Mouse (Mus musculus) gastrocnemius, postnatal 36 days (tissue): ENCODE measurements at regions not wholly inside any gene's neighbourhood (a gene's known extent, or its start where the extent isn't known, plus 50 kb on each side); places are given as distances from the start of the nearest gene placed in this dataset.

Experiments used
- DNase-seq, 2 experiments: peaks; one replicate each; pipeline ENCODE4 v3.0.0; 2022
- intact Hi-C: fragments of 180-260 bp; cut with DNase I; formaldehyde crosslinking; loops from one replicate; pipeline ENCODE4 v1.15.1; 2025

DNA sequence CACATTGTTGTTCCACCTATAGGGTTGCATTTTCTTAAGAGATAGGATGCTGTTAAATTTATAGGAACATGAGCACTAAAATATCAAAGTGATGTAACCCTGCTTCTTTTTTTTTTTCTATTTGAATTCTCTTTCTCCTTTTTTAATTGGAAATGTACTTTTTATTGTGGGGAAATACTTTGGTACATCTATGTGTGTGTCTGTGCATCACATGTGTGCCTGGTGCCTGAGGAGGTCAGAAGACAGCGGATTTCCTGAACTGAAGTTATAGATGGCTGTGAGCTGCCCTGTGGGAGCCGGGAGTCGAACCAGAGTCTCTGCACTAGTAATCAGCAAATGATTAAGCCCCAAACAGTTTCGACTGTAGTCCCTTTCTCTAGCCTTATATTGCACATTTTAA lies 180.7 kb downstream of the Ifng start:
- intact Hi-C loops, result no loop called here
- no peak for DNase-seq

DNA sequence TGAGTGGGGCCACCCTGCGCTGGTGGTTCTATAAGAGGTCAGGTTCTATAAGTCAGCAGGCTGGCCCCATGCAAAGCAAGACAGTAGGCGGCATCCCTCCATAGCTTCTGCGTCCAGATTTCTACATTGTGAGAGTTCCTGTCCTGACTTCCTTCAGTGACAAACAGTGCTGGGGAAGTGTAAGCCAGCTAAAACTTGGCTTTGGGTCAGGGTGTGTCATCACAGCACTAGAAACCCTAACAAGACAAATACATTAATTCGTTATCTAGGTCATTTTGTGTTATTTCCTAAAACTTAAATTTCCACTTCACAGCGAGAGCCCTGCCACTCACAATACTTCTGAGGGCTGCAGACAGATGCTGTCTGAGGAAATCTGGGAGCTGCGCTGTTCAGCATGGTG lies 181.3 kb downstream of the Ifng start:
- intact Hi-C loops, result no loop called here
- DNase-seq, result no peak

DNA sequence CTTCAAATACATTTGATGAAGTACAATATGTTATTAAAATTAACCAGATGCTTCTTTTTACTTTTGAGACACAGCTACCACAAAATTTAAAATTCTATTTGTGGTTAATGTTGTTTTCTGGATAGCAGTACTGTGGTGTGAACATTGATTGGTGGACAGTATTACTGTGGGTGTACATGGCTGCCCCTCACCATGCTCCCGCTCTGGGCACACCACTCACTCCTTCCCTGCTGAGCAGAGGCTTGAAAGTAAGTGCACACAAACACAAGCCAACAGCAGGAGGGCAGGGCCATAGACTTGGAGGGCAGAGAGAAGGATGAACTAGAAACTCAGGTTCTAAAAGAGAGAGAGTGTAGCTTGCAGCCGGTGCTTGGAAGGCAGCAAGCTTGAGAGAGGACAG lies 182.1 kb downstream of the Ifng start:
- intact Hi-C loops, result no loop called here

DNA sequence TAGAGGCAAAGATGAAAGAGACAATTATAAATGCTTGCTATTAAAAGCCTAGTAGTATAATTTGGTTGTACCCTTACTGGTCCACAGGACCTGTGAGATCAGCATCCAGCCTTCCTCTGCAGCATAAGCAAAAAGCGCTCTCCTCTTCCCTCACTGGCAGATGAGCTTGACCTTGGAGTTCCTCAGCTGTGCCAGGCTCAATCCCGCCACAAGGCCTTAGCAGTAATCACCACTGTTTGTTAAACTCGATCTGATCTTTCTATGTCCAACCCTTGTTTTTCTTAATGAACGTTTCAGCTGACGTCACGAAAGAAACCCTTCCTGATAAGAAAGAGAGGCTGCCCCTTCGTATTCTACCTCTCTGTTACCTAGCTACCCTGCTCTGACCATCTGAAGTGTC lies 183.5 kb downstream of the Ifng start:
- intact Hi-C loops, result no loop called here
- no peak for DNase-seq

More for the DNA sequence above, 182.1 kb downstream of the Ifng start:
- DNase-seq, result no peak

DNA sequence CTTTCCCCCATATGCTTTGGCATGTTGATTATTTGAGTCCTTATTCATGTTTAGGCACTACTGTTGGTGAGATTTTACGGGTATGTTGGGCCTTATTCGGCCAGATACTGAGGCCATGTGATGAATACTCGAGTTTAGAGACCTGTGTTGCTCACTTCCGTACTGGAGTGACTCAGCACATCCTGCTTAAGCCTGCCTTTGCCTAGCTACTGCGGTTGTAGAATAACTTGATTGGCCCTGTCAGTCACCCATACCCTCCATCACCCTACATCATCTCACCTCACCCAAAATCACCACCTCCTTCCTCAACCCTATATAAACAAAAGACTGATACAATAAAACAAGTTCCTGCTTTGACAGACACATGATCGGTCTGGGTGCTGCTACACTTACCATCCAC lies 187.2 kb downstream of the Ifng start:
- intact Hi-C loops, result no loop called here
- no peak for DNase-seq

DNA sequence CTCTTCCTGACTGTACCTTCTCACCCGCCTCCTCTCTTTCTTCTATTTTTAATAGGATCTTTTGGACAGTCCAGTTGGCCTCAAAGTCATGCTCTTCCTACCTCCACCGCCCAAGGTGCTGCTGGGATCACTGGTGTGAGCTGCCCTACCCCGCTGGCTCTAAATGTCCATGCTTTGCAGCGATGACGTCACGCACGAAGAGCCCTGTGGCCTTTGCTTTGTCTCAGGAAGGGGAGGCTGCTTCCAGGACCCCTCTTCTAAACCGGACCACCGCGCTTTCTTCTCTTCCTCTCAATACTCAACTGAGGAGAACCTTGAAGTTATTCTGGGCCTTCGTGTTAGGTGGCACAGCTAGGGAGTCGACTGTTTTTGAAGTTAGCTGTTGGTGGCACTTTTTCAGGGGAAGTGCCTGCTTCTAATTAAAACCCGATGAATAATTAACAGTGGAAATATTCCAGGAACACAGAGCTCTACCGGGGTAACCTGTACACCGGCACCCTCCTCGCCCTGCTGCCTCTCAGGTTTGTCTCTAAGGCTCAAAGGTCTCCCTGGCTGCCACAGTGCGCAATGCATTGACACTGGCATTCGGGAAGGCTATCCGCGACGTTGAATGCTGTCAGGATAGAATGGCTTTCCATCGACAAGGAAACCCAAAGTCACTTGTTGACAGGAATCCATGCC lies 188.7 kb downstream of the Ifng start:
- no peak for DNase-seq
- intact Hi-C loops, result no loop called here

DNA sequence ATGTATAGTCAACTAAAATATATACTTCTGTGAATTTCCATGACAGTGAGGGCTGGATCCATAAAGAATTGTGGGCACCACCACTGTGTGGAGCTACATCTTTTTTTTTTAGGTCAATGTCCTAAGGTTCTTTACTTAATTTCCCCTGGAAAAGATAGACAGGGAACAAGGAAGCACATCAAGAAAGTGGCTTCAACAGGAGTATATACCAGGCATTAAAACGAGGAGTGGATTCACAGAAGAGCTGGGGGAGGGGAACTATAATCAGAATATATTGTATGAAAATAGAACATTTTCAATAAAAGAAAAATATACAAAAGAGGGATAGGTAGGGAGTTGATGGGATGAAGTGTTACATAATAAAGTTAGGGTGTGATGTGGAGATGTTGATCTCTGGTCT lies 190.9 kb downstream of the Ifng start:
- intact Hi-C loops, result no loop called here
- DNase-seq, result no peak

DNA sequence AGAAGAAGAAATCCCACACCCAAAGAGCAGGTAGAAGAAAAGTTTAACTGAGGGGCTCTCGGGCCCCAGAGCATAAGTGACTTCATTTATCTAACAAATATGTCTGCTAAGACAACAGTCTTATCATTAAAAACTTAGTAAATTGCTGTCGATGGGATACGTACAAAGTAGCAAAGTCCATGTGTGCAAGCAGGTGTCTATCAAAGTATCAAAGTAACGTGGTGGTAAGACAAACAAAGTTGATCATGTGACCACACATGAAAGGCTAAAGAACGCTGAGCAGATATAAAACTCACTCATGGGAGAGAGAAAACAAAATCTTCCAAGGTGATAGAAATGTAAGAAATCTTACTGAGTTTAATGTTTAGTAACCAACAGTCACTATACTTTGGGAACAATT lies 191.3 kb downstream of the Ifng start:
- intact Hi-C loops, result no loop called here
- DNase-seq, result no peak

DNA sequence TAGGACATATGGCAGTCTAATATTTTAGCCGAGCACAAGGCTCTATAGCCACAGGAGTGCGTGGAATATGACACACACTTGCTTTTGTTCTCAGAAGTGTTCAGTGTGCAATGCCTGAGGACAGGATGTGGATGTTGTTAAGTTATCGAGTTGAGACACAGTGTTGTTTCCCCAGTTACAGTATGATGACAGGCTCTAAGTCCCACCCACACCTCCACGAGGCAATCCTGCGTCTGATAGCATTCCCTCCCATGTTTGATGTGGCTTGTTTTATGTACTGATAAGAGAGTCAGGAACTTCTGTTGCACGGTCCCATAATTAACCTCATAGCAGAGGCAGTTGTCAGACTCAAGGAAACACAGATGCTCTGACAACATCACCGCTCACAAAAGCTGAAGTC lies 192.6 kb downstream of the Ifng start:
- intact Hi-C loops, result no loop called here
- DNase-seq, result no peak

DNA sequence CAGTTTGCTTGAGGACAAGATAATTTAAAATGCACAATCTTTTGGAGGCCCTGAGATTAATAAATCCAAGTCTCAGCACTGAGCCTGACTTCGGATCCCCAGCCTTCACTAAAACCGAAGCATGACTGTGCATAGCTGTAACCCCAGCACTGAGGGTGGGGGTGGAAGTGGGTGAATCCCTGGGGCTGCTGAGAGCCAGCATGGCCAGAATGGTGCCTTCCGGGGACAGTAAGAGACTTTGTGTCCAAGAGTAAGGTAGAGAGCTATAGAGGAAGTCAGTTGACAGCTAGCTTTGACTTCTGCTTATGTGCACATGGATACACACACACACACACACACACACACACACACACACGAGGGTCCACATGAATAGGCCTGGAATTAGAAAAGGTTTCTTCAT lies 198.3 kb downstream of the Ifng start:
- no peak for DNase-seq
- intact Hi-C loops, result no loop called here

DNA sequence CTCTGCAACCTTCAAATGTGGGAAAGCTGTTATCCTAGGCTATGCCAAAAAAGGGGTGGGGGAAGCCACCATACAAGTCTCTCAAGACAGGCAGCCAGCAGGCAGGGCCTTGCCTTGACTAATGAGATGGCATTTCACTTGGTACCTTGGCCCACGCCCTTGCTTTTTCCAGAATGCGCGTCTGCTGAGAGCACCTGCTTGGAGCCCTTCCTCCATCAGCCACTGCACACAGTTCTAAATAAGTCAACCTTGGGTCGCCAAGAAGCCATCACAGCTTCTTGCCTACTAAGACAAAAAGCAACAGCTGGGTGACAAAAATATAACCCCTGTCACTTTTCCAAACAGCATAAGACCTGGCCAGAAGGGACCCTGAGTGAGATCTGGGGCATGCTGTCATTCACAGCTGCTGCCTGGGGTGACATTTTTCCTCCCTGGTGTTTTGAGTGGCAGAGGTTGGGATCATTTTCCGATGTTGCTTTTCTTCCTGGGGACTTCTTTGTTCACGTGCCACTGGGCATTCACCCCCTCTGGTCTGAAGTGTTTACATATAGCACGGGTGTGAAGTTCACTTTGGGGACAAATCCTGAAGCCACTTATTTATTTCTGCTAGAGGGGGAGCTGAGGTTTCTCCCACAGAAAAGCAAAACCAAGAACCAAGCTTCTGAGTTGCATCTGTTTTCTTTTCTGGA lies 199.4 kb downstream of the Ifng start:
- intact Hi-C loops, result loop anchor here (5.0 kb wide), 2 partner anchors 72 to 227 kb away; no protein-coding TSS in a partner anchor

DNA sequence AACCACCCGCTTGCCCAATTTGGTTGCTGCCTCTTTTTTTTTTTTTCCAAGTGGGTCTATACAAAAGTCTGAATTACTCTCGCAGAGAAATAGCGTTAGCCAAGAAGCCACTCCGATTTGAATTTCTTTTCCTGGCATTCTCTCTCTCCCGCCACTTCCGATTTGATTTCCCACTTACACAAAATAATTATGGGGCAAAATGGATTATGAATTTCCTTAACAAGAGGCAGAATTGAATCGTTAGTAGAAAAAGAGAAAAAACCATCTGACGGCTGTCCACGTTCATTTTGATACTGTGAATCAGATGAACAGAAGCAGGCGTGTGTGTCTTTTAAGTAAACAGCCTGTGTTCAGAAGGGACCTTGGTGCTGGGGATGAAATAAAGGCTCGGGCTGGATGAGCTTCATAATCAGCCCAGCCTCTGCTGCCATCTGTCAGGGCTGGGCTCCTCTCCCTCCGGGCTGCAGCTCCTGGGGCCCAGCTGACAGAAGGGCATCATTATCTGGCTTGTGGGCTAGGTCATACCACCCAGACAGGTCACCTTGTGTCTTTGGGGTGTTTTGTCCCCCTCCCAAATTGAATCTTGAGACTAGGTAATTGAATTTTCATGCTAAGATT lies 200.1 kb downstream of the Ifng start:
- no peak for DNase-seq
- intact Hi-C loops, result loop anchor here (5.0 kb wide), 2 partner anchors 71 to 226 kb away; no protein-coding TSS in a partner anchor

More for the DNA sequence above, 199.4 kb downstream of the Ifng start:
- peak; percentile 30 to 35 for DNase-seq

DNA sequence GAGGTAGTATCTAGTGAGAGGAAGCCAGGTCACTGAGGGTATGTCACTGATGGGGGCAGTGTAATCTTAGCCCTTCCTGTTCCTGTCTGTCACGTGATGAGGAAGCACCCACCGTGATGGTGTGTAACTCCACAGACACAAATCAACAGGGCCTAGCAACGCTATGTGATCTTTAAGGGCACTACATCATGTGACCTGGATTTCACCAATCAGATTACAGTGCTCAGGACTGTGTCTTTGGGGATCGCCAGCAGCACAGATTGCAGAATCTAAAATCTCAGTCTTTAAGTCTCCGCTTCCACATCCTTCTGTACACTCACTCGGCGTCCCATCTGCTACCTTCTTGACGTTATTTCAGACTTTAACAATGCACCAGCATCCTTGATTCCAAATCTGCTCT lies 202.8 kb downstream of the Ifng start:
- intact Hi-C loops, result loop anchor here (5.0 kb wide), 2 partner anchors 69 to 224 kb away; no protein-coding TSS in a partner anchor

DNA sequence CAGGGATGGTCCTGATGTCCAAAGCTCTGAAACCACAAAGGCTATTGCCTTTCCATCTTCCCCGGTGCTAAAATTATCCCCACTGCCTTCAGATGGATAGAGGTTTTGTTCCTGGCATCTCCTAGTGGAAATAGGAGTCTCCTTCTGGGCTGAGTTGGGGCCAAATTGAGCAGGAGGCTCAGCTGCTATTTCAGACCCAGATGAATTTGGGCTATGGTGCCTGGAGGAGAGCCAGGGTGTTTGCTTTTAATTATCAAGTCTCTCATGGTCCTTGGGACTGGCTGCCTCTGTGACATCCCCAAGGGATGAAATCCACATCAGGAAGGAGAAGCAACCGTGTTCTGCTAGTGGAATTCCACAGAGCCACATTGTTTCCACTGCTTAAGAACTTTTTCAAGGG lies 207.3 kb downstream of the Ifng start:
- intact Hi-C loops, result loop anchor here (5.0 kb wide), 1 partner anchor 409 kb away; no protein-coding TSS in a partner anchor
- DNase-seq, result peak; percentile 29 to 66

More for the DNA sequence above, 202.8 kb downstream of the Ifng start:
- no peak for DNase-seq

DNA sequence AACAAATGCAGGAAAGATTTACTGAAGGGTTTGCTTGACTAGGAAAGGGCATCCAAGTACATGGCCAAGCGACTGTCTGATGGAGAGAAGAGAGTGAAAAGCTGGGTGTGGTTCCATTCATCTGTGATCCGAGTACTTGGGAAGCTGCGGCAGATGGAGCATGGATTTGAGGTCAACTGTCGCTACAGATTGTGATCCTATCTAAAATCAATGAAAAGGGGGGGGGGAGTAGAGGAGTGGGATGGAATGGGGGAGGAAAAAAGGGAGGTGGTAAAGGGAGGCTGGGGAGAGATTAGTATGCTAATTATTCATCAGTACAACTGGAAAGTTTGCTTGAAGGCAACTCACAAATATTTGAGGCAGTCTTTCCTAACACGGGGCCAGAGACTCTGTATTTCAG lies 213.4 kb downstream of the Dyrk2 start:
- intact Hi-C loops, result no loop called here
- DNase-seq, result no peak

DNA sequence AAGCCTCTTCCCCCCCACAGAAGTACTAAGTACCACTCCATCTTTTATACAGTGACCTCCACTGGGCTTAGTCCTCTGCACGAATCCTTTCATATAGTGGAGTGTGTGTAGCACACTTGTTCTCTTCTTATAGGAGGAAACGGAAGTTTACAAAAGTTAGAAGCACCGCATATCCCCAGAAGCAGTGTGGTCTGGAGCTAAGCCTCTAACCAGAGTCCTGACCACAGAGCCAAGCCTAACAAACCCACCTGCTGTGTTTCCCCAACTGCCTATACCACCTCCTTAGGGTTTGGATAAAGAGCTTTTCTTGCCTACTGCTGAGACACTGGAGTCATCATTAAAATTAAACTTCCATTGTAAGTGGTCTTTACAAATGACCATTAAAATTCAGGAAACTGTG lies 204.0 kb downstream of the Dyrk2 start:
- intact Hi-C loops, result no loop called here
- no peak for DNase-seq

DNA sequence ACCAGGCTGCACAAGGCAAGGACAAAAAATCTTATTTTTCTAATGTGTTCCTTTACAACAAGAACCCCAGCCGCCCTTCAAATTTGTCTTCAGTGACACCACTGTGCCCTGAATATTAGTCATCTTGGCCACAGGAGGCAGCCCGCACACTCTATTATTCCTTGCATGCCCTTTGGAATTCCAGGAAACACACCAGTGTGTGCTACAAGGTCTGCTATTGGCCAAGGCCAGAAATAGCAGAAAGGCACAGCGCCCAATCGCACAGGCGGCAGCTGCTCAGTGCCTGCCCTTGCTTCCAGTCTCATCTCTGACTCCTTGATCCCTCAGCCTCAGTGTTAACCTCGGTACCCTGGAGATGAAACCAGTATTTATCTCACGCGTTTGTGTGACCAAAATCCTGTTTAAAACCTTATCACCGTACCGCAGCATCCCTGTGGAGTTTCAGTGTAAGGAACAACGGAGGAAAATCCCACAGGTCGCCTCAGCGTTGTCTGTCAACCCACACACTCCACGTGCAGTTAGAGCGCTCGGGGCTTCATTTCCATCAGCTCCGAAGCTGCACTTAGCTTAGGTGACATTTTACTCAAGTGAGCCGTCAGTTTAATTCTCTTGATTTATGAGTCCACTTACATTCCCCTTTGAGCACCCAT lies 194.1 kb downstream of the Dyrk2 start:
- intact Hi-C loops, result no loop called here
- peak in 1 of 2 experiments; percentile 20 for DNase-seq

DNA sequence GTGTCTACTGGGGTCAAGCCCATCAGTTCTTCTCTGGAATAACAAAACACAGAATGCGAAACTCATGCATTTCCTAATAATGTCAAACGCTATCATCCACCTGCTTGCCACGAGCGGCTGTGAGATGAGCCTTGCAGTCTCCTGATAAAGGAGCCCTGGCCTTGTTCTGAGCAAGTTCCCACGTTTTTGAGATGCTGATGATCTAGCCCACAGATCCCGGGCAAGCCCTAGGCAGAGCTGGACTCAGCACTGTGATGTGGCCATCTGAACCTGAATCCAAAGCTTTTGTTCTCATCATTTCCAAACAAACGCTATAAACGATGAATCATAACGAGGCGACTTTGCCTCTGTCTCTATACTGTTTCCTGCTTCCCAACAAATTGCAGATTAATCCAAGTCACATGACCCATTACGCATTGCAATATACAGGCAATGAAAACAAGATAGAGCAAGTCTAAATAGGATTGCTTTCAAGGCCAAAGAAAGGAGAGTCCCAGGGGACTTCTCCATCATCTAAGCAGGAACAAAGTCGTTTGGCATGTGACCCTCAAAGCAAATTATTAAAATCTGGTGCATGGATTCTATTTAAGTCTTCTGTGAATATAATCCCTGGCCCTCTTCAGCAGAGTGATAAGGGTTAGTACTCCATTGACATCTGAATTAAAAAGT lies 191.1 kb downstream of the Dyrk2 start:
- intact Hi-C loops, result no loop called here
- no peak for DNase-seq

DNA sequence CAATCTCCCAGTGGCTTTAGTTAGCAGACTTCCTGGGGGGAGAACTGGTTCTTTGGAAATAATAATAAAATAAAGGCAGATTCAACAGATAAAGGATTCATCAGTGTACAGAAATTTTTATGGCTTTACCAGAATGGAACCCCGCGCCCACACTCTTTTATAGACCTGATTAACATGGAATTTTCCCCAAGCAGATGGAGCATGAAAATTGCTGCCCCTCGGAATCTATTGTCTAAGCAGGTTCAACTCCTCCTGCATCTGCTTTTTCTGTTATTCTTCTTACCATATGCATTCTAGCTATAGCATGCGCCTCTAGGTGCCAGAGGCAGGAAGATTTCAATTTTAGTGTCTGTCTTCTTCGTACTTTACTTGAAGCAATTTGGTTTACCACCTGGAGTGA lies 190.5 kb downstream of the Dyrk2 start:
- DNase-seq, result no peak
- intact Hi-C loops, result no loop called here

DNA sequence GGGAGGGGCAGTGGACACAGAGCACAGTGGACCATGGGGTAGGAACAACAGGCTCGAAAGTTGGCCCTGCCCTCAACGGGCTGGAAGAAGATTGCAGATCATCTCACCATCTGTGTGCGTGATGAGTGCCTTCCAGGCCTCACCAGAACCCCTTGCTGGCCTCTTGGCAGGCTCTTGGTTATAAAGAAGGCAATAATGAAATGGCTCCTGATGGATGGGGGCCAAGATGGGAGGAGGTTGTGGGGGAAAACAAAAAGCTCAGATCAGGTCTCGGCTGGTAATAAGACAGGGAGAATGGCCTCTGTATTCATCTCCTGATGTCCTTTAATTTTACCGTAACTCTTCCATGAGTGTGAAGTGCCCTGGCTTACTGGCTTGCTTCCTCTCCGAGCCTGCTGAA lies 189.1 kb downstream of the Dyrk2 start:
- no peak for DNase-seq
- intact Hi-C loops, result no loop called here

DNA sequence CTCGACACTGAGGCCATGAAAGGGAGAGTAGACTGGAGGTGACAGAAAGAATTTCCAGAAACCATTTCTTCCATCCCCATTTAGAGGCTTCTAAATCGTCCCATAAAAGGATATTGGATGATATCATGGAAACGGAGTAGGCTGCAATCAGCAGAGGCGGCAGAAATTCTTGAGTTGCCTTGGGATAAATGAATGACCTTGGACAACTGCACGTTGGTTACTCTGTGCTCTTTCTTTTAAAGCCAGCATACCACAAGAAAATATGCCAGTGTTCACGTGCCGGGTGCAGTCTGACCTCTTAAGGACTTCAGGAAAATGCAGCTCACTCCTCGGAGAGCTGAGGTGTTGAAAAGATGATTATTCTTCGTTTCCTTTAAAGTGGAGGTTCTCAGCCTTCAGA lies 186.7 kb downstream of the Dyrk2 start:
- intact Hi-C loops, result no loop called here
- DNase-seq, result no peak
